Mouse (Mus musculus): Measurements from ENCODE around the gene Plekhg6.

- TF ChIP-seq POLR2A (IDR thresholded peaks at IDR 0.05; ENCODE audit: low read depth, low read length) (no peak), CTCF (IDR thresholded peaks at IDR 0.05; ENCODE audit: extremely low read depth, insufficient read length, insufficient replicate concordance, low read depth, low read length) (no peak)
Measured at GRCm38 (mm10) chr6:125351368-125352045, 29.1 kb downstream of the Plekhg6 start.
